Mouse (Mus musculus): ENCODE measurements at regions not wholly inside any gene's neighbourhood (a gene's known extent, or its start where the extent isn't known, plus 50 kb on each side); places are given as distances from the start of the nearest gene placed in this dataset.

DNA sequence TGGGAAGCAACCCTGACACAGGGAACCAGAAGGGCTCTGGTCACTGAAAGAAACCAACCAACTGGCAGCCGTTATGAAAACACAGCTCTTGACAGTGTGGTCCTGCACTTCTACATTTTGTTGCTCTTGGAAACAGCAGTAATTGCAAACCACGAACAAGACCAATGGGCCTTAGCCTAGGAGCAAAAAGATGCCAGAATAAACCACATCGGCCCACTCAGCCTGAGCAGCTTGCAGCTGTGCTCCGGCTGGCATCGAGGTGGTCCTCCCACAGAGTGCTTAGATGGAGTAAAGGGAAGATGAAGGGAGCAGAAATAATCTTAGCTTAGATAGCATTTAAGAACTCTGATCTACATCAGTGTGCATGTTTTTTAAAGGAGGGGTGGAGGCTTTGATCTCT lies 138.0 kb downstream of the Usp46 start:
- H3K9ac ChIP-seq: no peak overlapping the region
- ATAC-seq (ENCODE audit: insufficient number of reproducible peaks, low FRiP score, low TSS enrichment, low read depth): peak; percentile 82
- H3K4me2 ChIP-seq (replicated peaks): no peak overlapping the region
- no peaks in the 10 kb centered on the region for H3K36me3 ChIP-seq
- no peaks in the 10 kb centered on the region for H3K27me3 ChIP-seq
- H3K9me3 ChIP-seq (replicated peaks): no peaks in the 10 kb centered on the region
- no peak overlapping the region for H3K4me3 ChIP-seq (replicated peaks)
- 0 out of 2 replicates have a peak overlapping the region, but pooled peaks have one; percentile 30 for H3K27ac ChIP-seq (replicated peaks)
- peaks cover 14% of the 10 kb centered on the region; the same call in 1 of the 2 replicates for H3K4me1 ChIP-seq
- 53% methylated on average over 5 of the region's 5 CpGs for WGBS

DNA sequence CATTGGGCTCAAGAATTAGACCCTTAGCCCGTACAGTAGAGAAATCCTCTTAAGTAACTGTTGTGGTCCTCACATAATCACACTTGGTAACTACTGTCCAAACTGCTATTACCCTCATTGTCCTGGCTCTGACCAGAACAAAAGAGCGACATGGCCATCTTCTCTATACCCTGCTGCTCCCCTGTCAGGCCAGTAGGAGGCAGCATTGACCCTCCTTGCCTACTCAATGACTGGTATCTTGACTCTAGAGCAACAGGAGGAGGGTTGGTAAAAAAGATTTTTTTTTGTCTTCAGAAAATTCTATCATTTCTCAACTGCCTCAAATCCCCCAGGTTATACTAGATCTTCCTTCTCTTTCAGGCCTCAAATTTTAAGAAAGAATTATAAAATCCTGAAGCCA lies 130.4 kb downstream of the Usp46 start:
- H3K9ac ChIP-seq: no peak overlapping the region
- H3K4me2 ChIP-seq (replicated peaks): no peak overlapping the region
- H3K4me1 ChIP-seq: no peaks in the 10 kb centered on the region
- H3K36me3 ChIP-seq: no peaks in the 10 kb centered on the region
- no peaks in the 10 kb centered on the region for H3K27me3 ChIP-seq
- 61% methylated on average over 2 of the region's 2 CpGs for WGBS
- ATAC-seq (ENCODE audit: insufficient number of reproducible peaks, low FRiP score, low TSS enrichment, low read depth): no peak
- H3K9me3 ChIP-seq (replicated peaks): no peaks in the 10 kb centered on the region
- no peak overlapping the region for H3K4me3 ChIP-seq (replicated peaks)
- H3K27ac ChIP-seq (replicated peaks): no peak overlapping the region

DNA sequence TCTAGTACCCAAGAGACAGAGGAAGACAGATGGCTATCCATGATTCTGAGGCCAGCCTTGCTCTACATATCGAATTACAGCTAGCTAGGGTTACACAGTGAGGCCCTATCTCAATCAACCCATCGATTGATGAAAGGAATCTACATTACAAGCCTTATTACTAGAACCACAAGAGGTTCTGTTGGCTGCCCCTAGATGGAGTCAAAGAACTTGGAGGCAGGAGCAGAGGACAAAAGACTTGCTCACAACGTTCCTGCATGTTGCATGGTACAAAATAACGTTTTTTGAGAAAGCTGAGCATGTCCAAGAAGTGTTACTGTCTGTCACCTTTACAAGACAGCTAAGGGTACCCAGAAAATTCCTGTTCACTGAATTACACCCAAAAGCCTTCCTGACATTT lies 129.8 kb downstream of the Usp46 start:
- no peak overlapping the region for H3K4me2 ChIP-seq (replicated peaks)
- no peak overlapping the region for H3K27ac ChIP-seq (replicated peaks)
- H3K27me3 ChIP-seq: no peaks in the 10 kb centered on the region
- 21% methylated on average over 4 of the region's 4 CpGs for WGBS
- no peaks in the 10 kb centered on the region for H3K9me3 ChIP-seq (replicated peaks)
- no peak for ATAC-seq (ENCODE audit: insufficient number of reproducible peaks, low FRiP score, low TSS enrichment, low read depth)
- no peak overlapping the region for H3K4me3 ChIP-seq (replicated peaks)
- H3K9ac ChIP-seq: no peak overlapping the region
- no peaks in the 10 kb centered on the region for H3K4me1 ChIP-seq
- H3K36me3 ChIP-seq: no peaks in the 10 kb centered on the region

GRCm38 (mm10) chr5:73942950-73943349 lies 125.3 kb downstream of the Usp46 start:
- Histone ChIP-seq H3K4me1 (no peaks in the 10 kb centered on the region), H3K36me3 (no peaks in the 10 kb centered on the region), H3K27ac (replicated peaks) (no peak overlapping the region), H3K9ac (no peak overlapping the region), H3K9me3 (replicated peaks) (no peaks in the 10 kb centered on the region), H3K27me3 (no peaks in the 10 kb centered on the region), H3K4me3 (replicated peaks) (no peak overlapping the region), H3K4me2 (replicated peaks) (no peak overlapping the region)
- WGBS: 30% methylated on average over 3 of the region's 3 CpGs
- no peak for ATAC-seq (ENCODE audit: insufficient number of reproducible peaks, low FRiP score, low TSS enrichment, low read depth)

GRCm38 (mm10) chr5:73945671-73946070 lies 122.6 kb downstream of the Usp46 start:
- Histone ChIP-seq H3K4me1 (no peaks in the 10 kb centered on the region), H3K9ac (no peak overlapping the region), H3K4me3 (replicated peaks) (no peak overlapping the region), H3K9me3 (replicated peaks) (no peaks in the 10 kb centered on the region), H3K36me3 (no peaks in the 10 kb centered on the region), H3K27ac (replicated peaks) (no peak overlapping the region), H3K27me3 (no peaks in the 10 kb centered on the region), H3K4me2 (replicated peaks) (no peak overlapping the region)
- WGBS: 91% methylated on average over 3 of the region's 3 CpGs
- ATAC-seq (ENCODE audit: insufficient number of reproducible peaks, low FRiP score, low TSS enrichment, low read depth): no peak

GRCm38 (mm10) chr5:73946164-73946563 lies 122.1 kb downstream of the Usp46 start:
- Histone ChIP-seq H3K4me3 (replicated peaks) (no peak overlapping the region), H3K9ac (no peak overlapping the region), H3K27ac (replicated peaks) (no peak overlapping the region), H3K27me3 (no peaks in the 10 kb centered on the region), H3K4me1 (no peaks in the 10 kb centered on the region), H3K36me3 (no peaks in the 10 kb centered on the region), H3K9me3 (replicated peaks) (no peaks in the 10 kb centered on the region), H3K4me2 (replicated peaks) (no peak overlapping the region)
- no peak for ATAC-seq (ENCODE audit: insufficient number of reproducible peaks, low FRiP score, low TSS enrichment, low read depth)
- 81% methylated on average over 6 of the region's 6 CpGs for WGBS

DNA sequence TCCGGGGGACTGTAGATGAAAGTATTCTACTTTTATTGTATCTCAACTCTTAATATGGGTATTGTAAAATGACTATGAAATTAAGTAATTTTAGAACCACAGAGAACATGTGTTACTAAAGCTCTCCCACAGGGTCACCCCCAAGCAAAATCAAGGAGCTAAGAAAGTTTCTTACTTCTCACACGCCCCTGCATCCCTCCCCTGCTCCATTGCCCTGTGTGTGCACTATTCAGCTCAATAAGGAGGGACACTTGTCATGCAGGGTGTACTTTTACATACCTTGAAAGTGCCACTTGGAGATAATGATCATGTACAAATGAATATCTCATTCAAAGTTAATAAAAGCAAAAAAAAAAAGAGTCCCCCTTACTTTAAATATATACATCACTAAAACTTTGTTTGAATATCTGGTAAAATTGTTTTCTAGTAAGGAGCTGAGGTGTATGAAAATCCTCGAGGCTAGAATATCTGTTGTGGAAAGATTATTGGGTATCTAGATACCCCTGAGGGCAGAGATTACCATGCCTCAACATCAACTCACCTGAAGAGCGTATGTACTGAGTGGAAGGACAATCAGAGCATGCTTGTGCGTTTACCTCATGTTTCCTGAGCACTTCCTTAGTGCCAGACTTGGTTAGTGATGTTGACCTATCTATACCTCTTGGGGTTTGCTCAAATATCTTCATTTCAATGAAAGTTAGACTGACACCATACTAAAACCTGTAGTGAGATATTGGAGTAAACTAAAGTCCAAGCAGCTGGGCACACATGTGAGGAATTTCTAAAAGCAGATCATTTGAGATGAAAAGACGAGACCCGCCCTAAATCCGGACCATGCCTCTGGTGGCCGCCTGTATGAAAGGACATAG lies 120.0 kb downstream of the Usp46 start:
- no peak for ATAC-seq (ENCODE audit: insufficient number of reproducible peaks, low FRiP score, low TSS enrichment, low read depth)
- Histone ChIP-seq H3K4me2 (replicated peaks) (no peak overlapping the region), H3K9me3 (replicated peaks) (no peaks in the 10 kb centered on the region), H3K27ac (replicated peaks) (no peak overlapping the region), H3K4me1 (no peaks in the 10 kb centered on the region), H3K27me3 (no peaks in the 10 kb centered on the region), H3K36me3 (no peaks in the 10 kb centered on the region), H3K4me3 (replicated peaks) (no peak overlapping the region), H3K9ac (no peak overlapping the region)
- 81% methylated on average over 9 of the region's 9 CpGs for WGBS
